Mouse (Mus musculus): ENCODE results near the gene Pex5.
"Not testable (repeated sequence)": the region's sequence is repeated elsewhere in the genome, so short reads cannot be mapped to it uniquely, and the experiment has no call there.

GRCm38 (mm10) chr6:124394991-124395390 lies 19.9 kb downstream of the Pex5 start:
- TF ChIP-seq EP300, CTCF (IDR thresholded peaks at IDR 0.05; ENCODE audit: low read depth): not testable (repeated sequence)

Measured in liver, postnatal 0 days (tissue).